Mouse (Mus musculus): ENCODE measurements at regions not wholly inside any gene's neighbourhood (a gene's known extent, or its start where the extent isn't known, plus 50 kb on each side); places are given as distances from the start of the nearest gene placed in this dataset.
A peak's percentile ranks its signal among the peaks of the same experiment; 100 is the strongest.

GRCm38 (mm10) chr15:93096335-93096734, 178.6 kb downstream of the Gxylt1 start:
- Histone ChIP-seq H3K4me3 (ENCODE audit: insufficient read depth, low read length) (no peak overlapping the region), H3K4me1 (ENCODE audit: control insufficient read depth, insufficient read depth, low read length) (no peaks in the 10 kb centered on the region), H3K27ac (ENCODE audit: insufficient read depth, low read length) (no peak overlapping the region)
- no peak for TF ChIP-seq POLR2A (IDR thresholded peaks at IDR 0.05; ENCODE audit: extremely low read depth, insufficient read depth, low read length)
- no peak for TF ChIP-seq CTCF (IDR thresholded peaks at IDR 0.05; ENCODE audit: extremely low read depth, insufficient read depth, low read length)

- Histone ChIP-seq H3K4me1 (ENCODE audit: control insufficient read depth, insufficient read depth, low read length) (no peaks in the 10 kb centered on the region), H3K4me3 (ENCODE audit: insufficient read depth, low read length) (no peak overlapping the region), H3K27ac (ENCODE audit: insufficient read depth, low read length) (no peak overlapping the region)
- no peak for TF ChIP-seq POLR2A (IDR thresholded peaks at IDR 0.05; ENCODE audit: extremely low read depth, insufficient read depth, low read length)
- TF ChIP-seq CTCF (IDR thresholded peaks at IDR 0.05; ENCODE audit: extremely low read depth, insufficient read depth, low read length) = no peak
Observed at GRCm38 (mm10) chr15:93095224-93095623, 179.8 kb downstream of the Gxylt1 start.

- no peaks in the 10 kb centered on the region for H3K4me1 ChIP-seq (ENCODE audit: control insufficient read depth, insufficient read depth, low read length)
- no peak overlapping the region for H3K4me3 ChIP-seq (ENCODE audit: insufficient read depth, low read length)
Observed at GRCm38 (mm10) chr15:93094202-93095135, 180.5 kb downstream of the Gxylt1 start.

GRCm38 (mm10) chr15:93091396-93091795, 183.6 kb downstream of the Gxylt1 start:
- TF ChIP-seq CTCF (IDR thresholded peaks at IDR 0.05; ENCODE audit: extremely low read depth, insufficient read depth, low read length) (no peak), POLR2A (IDR thresholded peaks at IDR 0.05; ENCODE audit: extremely low read depth, insufficient read depth, low read length) (no peak)
- no peaks in the 10 kb centered on the region for H3K4me1 ChIP-seq (ENCODE audit: control insufficient read depth, insufficient read depth, low read length)
- no peak overlapping the region for H3K4me3 ChIP-seq (ENCODE audit: insufficient read depth, low read length)
- no peak overlapping the region for H3K27ac ChIP-seq (ENCODE audit: insufficient read depth, low read length)

More at GRCm38 (mm10) chr15:93094202-93095135, 180.5 kb downstream of the Gxylt1 start:
- no peak for TF ChIP-seq POLR2A (IDR thresholded peaks at IDR 0.05; ENCODE audit: extremely low read depth, insufficient read depth, low read length)
- no peak for TF ChIP-seq CTCF (IDR thresholded peaks at IDR 0.05; ENCODE audit: extremely low read depth, insufficient read depth, low read length)
- no peak overlapping the region for H3K27ac ChIP-seq (ENCODE audit: insufficient read depth, low read length)

- TF ChIP-seq POLR2A (IDR thresholded peaks at IDR 0.05; ENCODE audit: extremely low read depth, insufficient read depth, low read length) = no peak
- TF ChIP-seq CTCF (IDR thresholded peaks at IDR 0.05; ENCODE audit: extremely low read depth, insufficient read depth, low read length) = peak; percentile 58
- no peak overlapping the region for H3K4me3 ChIP-seq (ENCODE audit: insufficient read depth, low read length)
Observed at GRCm38 (mm10) chr15:93089347-93089746, 185.6 kb downstream of the Gxylt1 start.

GRCm38 (mm10) chr15:93084967-93085617, 189.9 kb downstream of the Gxylt1 start:
- no peak overlapping the region for H3K27ac ChIP-seq (ENCODE audit: insufficient read depth, low read length)
- H3K4me3 ChIP-seq (ENCODE audit: insufficient read depth, low read length) = no peak overlapping the region
- TF ChIP-seq CTCF (IDR thresholded peaks at IDR 0.05; ENCODE audit: extremely low read depth, insufficient read depth, low read length) (no peak), POLR2A (IDR thresholded peaks at IDR 0.05; ENCODE audit: extremely low read depth, insufficient read depth, low read length) (no peak)
- no peaks in the 10 kb centered on the region for H3K4me1 ChIP-seq (ENCODE audit: control insufficient read depth, insufficient read depth, low read length)

More at GRCm38 (mm10) chr15:93089347-93089746, 185.6 kb downstream of the Gxylt1 start:
- Histone ChIP-seq H3K27ac (ENCODE audit: insufficient read depth, low read length) (no peak overlapping the region), H3K4me1 (ENCODE audit: control insufficient read depth, insufficient read depth, low read length) (no peaks in the 10 kb centered on the region)

GRCm38 (mm10) chr15:93074070-93074469, 200.9 kb downstream of the Gxylt1 start:
- TF ChIP-seq CTCF (IDR thresholded peaks at IDR 0.05; ENCODE audit: extremely low read depth, insufficient read depth, low read length) (no peak), POLR2A (IDR thresholded peaks at IDR 0.05; ENCODE audit: extremely low read depth, insufficient read depth, low read length) (no peak)
- no peak overlapping the region for H3K27ac ChIP-seq (ENCODE audit: insufficient read depth, low read length)

GRCm38 (mm10) chr15:93062213-93063131, 212.5 kb downstream of the Gxylt1 start:
- no peaks in the 10 kb centered on the region for H3K4me1 ChIP-seq (ENCODE audit: control insufficient read depth, insufficient read depth, low read length)
- H3K27ac ChIP-seq (ENCODE audit: insufficient read depth, low read length) = no peak overlapping the region
- H3K4me3 ChIP-seq (ENCODE audit: insufficient read depth, low read length) = no peak overlapping the region
- no peak for TF ChIP-seq CTCF (IDR thresholded peaks at IDR 0.05; ENCODE audit: extremely low read depth, insufficient read depth, low read length)
- TF ChIP-seq POLR2A (IDR thresholded peaks at IDR 0.05; ENCODE audit: extremely low read depth, insufficient read depth, low read length) = no peak

More at GRCm38 (mm10) chr15:93074070-93074469, 200.9 kb downstream of the Gxylt1 start:
- H3K4me1 ChIP-seq (ENCODE audit: control insufficient read depth, insufficient read depth, low read length) = no peaks in the 10 kb centered on the region
- no peak overlapping the region for H3K4me3 ChIP-seq (ENCODE audit: insufficient read depth, low read length)

- no peaks in the 10 kb centered on the region for H3K4me1 ChIP-seq (ENCODE audit: control insufficient read depth, insufficient read depth, low read length)
- H3K4me3 ChIP-seq (ENCODE audit: insufficient read depth, low read length) = no peak overlapping the region
- no peak overlapping the region for H3K27ac ChIP-seq (ENCODE audit: insufficient read depth, low read length)
- TF ChIP-seq CTCF (IDR thresholded peaks at IDR 0.05; ENCODE audit: extremely low read depth, insufficient read depth, low read length) = no peak
- TF ChIP-seq POLR2A (IDR thresholded peaks at IDR 0.05; ENCODE audit: extremely low read depth, insufficient read depth, low read length) = no peak
Observed at GRCm38 (mm10) chr15:93053471-93053870, 221.5 kb downstream of the Gxylt1 start.
